Mouse (Mus musculus): ENCODE measurements around the gene Gm20388. TPM values are rescaled to one million over a fixed set of nuclear protein-coding genes. Genes with fewer than 3 reads are reported as not detected.

Gm20388 gene
- polyA plus RNA-seq, 1 experiment from 2014 or later, result 5.5 TPM

- WGBS, result 91% methylated on average over 3 of the region's 3 CpGs
- H3K36me3 ChIP-seq (replicated peaks), result peaks cover 98% of the 10 kb centered on the region
Measured at GRCm38 (mm10) chr8:122390758-122391157, 2480.1 kb downstream of the Gm20388 start.

GRCm38 (mm10) chr8:122393717-122394116 lies 2483.1 kb downstream of the Gm20388 start:
- no peaks in the 10 kb centered on the region for H3K4me1 ChIP-seq
- no peaks in the 10 kb centered on the region for H3K9me3 ChIP-seq
- DNase-seq (ENCODE audit: extremely low spot score, low spot score), result no peak
- no peak overlapping the region for H3K27ac ChIP-seq
- H3K4me3 ChIP-seq, result no peak overlapping the region
- peaks cover 93% of the 10 kb centered on the region for H3K36me3 ChIP-seq (replicated peaks)
- no peaks in the 10 kb centered on the region for H3K27me3 ChIP-seq (ENCODE audit: poor library complexity, severe bottlenecking)

More at GRCm38 (mm10) chr8:122390758-122391157, 2480.1 kb downstream of the Gm20388 start:
- Histone ChIP-seq H3K4me3 (no peak overlapping the region), H3K27me3 (ENCODE audit: poor library complexity, severe bottlenecking) (no peaks in the 10 kb centered on the region), H3K4me1 (no peaks in the 10 kb centered on the region), H3K9me3 (no peaks in the 10 kb centered on the region), H3K27ac (no peak overlapping the region)
- no peak for DNase-seq (ENCODE audit: extremely low spot score, low spot score)

- Histone ChIP-seq H3K36me3 (replicated peaks) (peaks cover 93% of the 10 kb centered on the region), H3K4me1 (no peaks in the 10 kb centered on the region), H3K9me3 (no peaks in the 10 kb centered on the region), H3K4me3 (no peak overlapping the region), H3K27ac (no peak overlapping the region), H3K27me3 (ENCODE audit: poor library complexity, severe bottlenecking) (no peaks in the 10 kb centered on the region)
- no peak for DNase-seq (ENCODE audit: extremely low spot score, low spot score)
- 94% methylated on average over 6 of the region's 6 CpGs for WGBS
Measured at GRCm38 (mm10) chr8:122395291-122395690, 2484.7 kb downstream of the Gm20388 start.

- Histone ChIP-seq H3K9me3 (no peaks in the 10 kb centered on the region), H3K27ac (no peak overlapping the region), H3K36me3 (replicated peaks) (peaks cover 95% of the 10 kb centered on the region), H3K4me1 (no peaks in the 10 kb centered on the region), H3K4me3 (no peak overlapping the region), H3K27me3 (ENCODE audit: poor library complexity, severe bottlenecking) (no peaks in the 10 kb centered on the region)
- 95% methylated on average over 9 of the region's 9 CpGs for WGBS
- DNase-seq (ENCODE audit: extremely low spot score, low spot score), result no peak
Measured at GRCm38 (mm10) chr8:122398186-122398585, 2487.5 kb downstream of the Gm20388 start.

GRCm38 (mm10) chr8:122405146-122405805 lies 2494.6 kb downstream of the Gm20388 start:
- H3K27me3 ChIP-seq (ENCODE audit: poor library complexity, severe bottlenecking), result no peaks in the 10 kb centered on the region
- no peaks in the 10 kb centered on the region for H3K4me1 ChIP-seq
- no peak overlapping the region for H3K27ac ChIP-seq
- peaks cover 99% of the 10 kb centered on the region for H3K36me3 ChIP-seq (replicated peaks)
- WGBS, result 94% methylated on average over 9 of the region's 9 CpGs
- DNase-seq (ENCODE audit: extremely low spot score, low spot score), result no peak
- no peaks in the 10 kb centered on the region for H3K9me3 ChIP-seq
- no peak overlapping the region for H3K4me3 ChIP-seq

GRCm38 (mm10) chr8:122407678-122408077 lies 2497.0 kb downstream of the Gm20388 start:
- Histone ChIP-seq H3K27me3 (ENCODE audit: poor library complexity, severe bottlenecking) (no peaks in the 10 kb centered on the region), H3K4me3 (no peak overlapping the region), H3K4me1 (no peaks in the 10 kb centered on the region), H3K27ac (no peak overlapping the region), H3K36me3 (replicated peaks) (peaks cover 99% of the 10 kb centered on the region), H3K9me3 (no peaks in the 10 kb centered on the region)
- WGBS, result 97% methylated on average over 7 of the region's 7 CpGs
- no peak for DNase-seq (ENCODE audit: extremely low spot score, low spot score)

GRCm38 (mm10) chr8:122414311-122414710 lies 2503.7 kb downstream of the Gm20388 start:
- Histone ChIP-seq H3K36me3 (replicated peaks) (peaks cover 100% of the 10 kb centered on the region), H3K4me1 (no peaks in the 10 kb centered on the region), H3K4me3 (no peak overlapping the region), H3K27me3 (ENCODE audit: poor library complexity, severe bottlenecking) (no peaks in the 10 kb centered on the region), H3K27ac (no peak overlapping the region), H3K9me3 (no peaks in the 10 kb centered on the region)
- DNase-seq (ENCODE audit: extremely low spot score, low spot score), result no peak
- WGBS, result 95% methylated on average over 9 of the region's 9 CpGs

- WGBS, result 92% methylated on average over 6 of the region's 6 CpGs
- H3K36me3 ChIP-seq (replicated peaks), result peaks cover 91% of the 10 kb centered on the region
- H3K4me1 ChIP-seq, result no peaks in the 10 kb centered on the region
- H3K4me3 ChIP-seq, result no peak overlapping the region
- no peaks in the 10 kb centered on the region for H3K27me3 ChIP-seq (ENCODE audit: poor library complexity, severe bottlenecking)
- no peaks in the 10 kb centered on the region for H3K9me3 ChIP-seq
- H3K27ac ChIP-seq, result no peak overlapping the region
- no peak for DNase-seq (ENCODE audit: extremely low spot score, low spot score)
Measured at GRCm38 (mm10) chr8:122415554-122415953, 2504.9 kb downstream of the Gm20388 start.

- Histone ChIP-seq H3K4me1 (no peaks in the 10 kb centered on the region), H3K4me3 (no peak overlapping the region), H3K27ac (no peak overlapping the region), H3K36me3 (replicated peaks) (peaks cover 52% of the 10 kb centered on the region), H3K27me3 (ENCODE audit: poor library complexity, severe bottlenecking) (no peaks in the 10 kb centered on the region), H3K9me3 (no peaks in the 10 kb centered on the region)
- WGBS, result 79% methylated on average over 9 of the region's 9 CpGs
- DNase-seq (ENCODE audit: extremely low spot score, low spot score), result no peak
Measured at GRCm38 (mm10) chr8:122419881-122420555, 2509.4 kb downstream of the Gm20388 start.

- H3K36me3 ChIP-seq (replicated peaks), result peaks cover 37% of the 10 kb centered on the region
- 88% methylated on average over 14 of the region's 14 CpGs for WGBS
- no peak within 1 kb of the TSS for H3K27ac ChIP-seq
- DNase-seq (ENCODE audit: extremely low spot score, low spot score), result no peak
- H3K27me3 ChIP-seq (ENCODE audit: poor library complexity, severe bottlenecking), result no peaks in the 10 kb centered on the region
- no peaks in the 10 kb centered on the region for H3K4me1 ChIP-seq
- no peaks in the 10 kb centered on the region for H3K9me3 ChIP-seq
- no peak within 1 kb of the TSS for H3K4me3 ChIP-seq
Measured at GRCm38 (mm10) chr8:122421376-122422070, 2510.9 kb downstream of the Gm20388 start, which contains the start of gene Il17c. Il17c (plus strand) TSS chr8:122422020.

GRCm38 (mm10) chr8:122423217-122423616 lies 2512.6 kb downstream of the Gm20388 start:
- Histone ChIP-seq H3K4me1 (no peaks in the 10 kb centered on the region), H3K27ac (no peak overlapping the region), H3K9me3 (no peaks in the 10 kb centered on the region), H3K36me3 (replicated peaks) (peaks cover 22% of the 10 kb centered on the region), H3K4me3 (no peak overlapping the region), H3K27me3 (ENCODE audit: poor library complexity, severe bottlenecking) (no peaks in the 10 kb centered on the region)
- WGBS, result 91% methylated on average over 24 of the region's 24 CpGs
- no peak for DNase-seq (ENCODE audit: extremely low spot score, low spot score)

GRCm38 (mm10) chr8:122423659-122424058 lies 2513.0 kb downstream of the Gm20388 start:
- Histone ChIP-seq H3K27me3 (ENCODE audit: poor library complexity, severe bottlenecking) (no peaks in the 10 kb centered on the region), H3K4me3 (no peak overlapping the region), H3K4me1 (no peaks in the 10 kb centered on the region), H3K27ac (no peak overlapping the region), H3K9me3 (no peaks in the 10 kb centered on the region), H3K36me3 (replicated peaks) (peaks cover 18% of the 10 kb centered on the region)
- DNase-seq (ENCODE audit: extremely low spot score, low spot score), result no peak
- 67% methylated on average over 5 of the region's 5 CpGs for WGBS

- 86% methylated on average over 9 of the region's 9 CpGs for WGBS
- Histone ChIP-seq H3K4me1 (peaks cover 5% of the 10 kb centered on the region), H3K4me3 (no peak overlapping the region), H3K36me3 (replicated peaks) (peaks cover 8% of the 10 kb centered on the region; the same call in 1 of the 2 replicates), H3K9me3 (no peaks in the 10 kb centered on the region), H3K27me3 (ENCODE audit: poor library complexity, severe bottlenecking) (peaks cover 3% of the 10 kb centered on the region; the same call in 1 of the 2 replicates), H3K27ac (no peak overlapping the region)
- DNase-seq (ENCODE audit: extremely low spot score, low spot score), result no peak
Measured at GRCm38 (mm10) chr8:122426145-122426544, 2515.5 kb downstream of the Gm20388 start.
